Mouse (Mus musculus): ENCODE measurements around the gene Hmcn2. TPM values are rescaled to one million over a fixed set of nuclear protein-coding genes. Genes with fewer than 3 reads are reported as not detected.
A peak's percentile ranks its signal among the peaks of the same experiment; 100 is the strongest.

The Hmcn2 gene
- polyA plus RNA-seq, 1 experiment from 2014 or later = 0.22 TPM

DNA sequence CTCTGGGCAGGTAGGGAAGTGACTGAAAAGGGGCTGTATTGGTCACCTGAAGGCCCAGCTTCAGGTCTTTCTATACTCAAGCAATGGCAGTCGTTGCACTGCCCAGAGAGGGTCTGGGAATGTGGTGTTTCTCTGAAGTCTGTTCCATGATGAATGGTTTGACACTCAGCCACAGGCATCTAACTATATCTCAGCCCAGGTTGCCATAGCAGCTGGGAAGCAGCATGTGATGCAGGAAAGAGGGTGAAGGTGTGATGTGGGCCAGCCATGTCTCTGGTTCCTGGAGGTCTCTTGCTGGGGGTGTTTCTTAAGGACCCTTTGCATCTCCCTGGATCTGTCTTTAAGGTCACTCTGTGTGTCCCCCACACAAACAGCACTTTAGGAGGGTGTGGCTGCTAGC, 181.9 kb downstream of the Hmcn2 start:
- no peaks in the 10 kb centered on the region; the same call in 1 of the 2 replicates for H3K9me3 ChIP-seq (replicated peaks)
- H3K4me3 ChIP-seq (replicated peaks) = no peak overlapping the region
- ATAC-seq (replicated peaks; ENCODE audit: low FRiP score) = no peak
- no peak overlapping the region for H3K4me2 ChIP-seq
- H3K27me3 ChIP-seq = peaks cover 19% of the 10 kb centered on the region; the same call in 1 of the 2 replicates
- WGBS = 25% methylated on average over 1 of the region's 1 CpGs
- no peak overlapping the region for H3K27ac ChIP-seq
- no peak overlapping the region for H3K9ac ChIP-seq
- H3K4me1 ChIP-seq = peaks cover 76% of the 10 kb centered on the region
- no peaks in the 10 kb centered on the region for H3K36me3 ChIP-seq

- no peak overlapping the region for H3K4me3 ChIP-seq (replicated peaks)
- no peaks in the 10 kb centered on the region; the same call in 1 of the 2 replicates for H3K9me3 ChIP-seq (replicated peaks)
- WGBS = 52% methylated on average over 7 of the region's 7 CpGs
- no peaks in the 10 kb centered on the region for H3K36me3 ChIP-seq
- no peak for ATAC-seq (replicated peaks; ENCODE audit: low FRiP score)
- H3K4me2 ChIP-seq = no peak overlapping the region
- H3K9ac ChIP-seq = no peak overlapping the region
- H3K27ac ChIP-seq = no peak overlapping the region
- peaks cover 19% of the 10 kb centered on the region; the same call in 1 of the 2 replicates for H3K27me3 ChIP-seq
- H3K4me1 ChIP-seq = peaks cover 83% of the 10 kb centered on the region
Observed at GRCm38 (mm10) chr2:31497113-31497512, 182.9 kb downstream of the Hmcn2 start.

- no peak overlapping the region for H3K9ac ChIP-seq
- H3K27me3 ChIP-seq = peaks cover 22% of the 10 kb centered on the region; the same call in 1 of the 2 replicates
- H3K4me3 ChIP-seq (replicated peaks) = no peak overlapping the region
- no peaks in the 10 kb centered on the region for H3K9me3 ChIP-seq (replicated peaks)
- WGBS = 58% methylated on average over 19 of the region's 19 CpGs
- H3K27ac ChIP-seq = no peak overlapping the region
- H3K36me3 ChIP-seq = no peaks in the 10 kb centered on the region
- H3K4me1 ChIP-seq = peaks cover 88% of the 10 kb centered on the region
- no peak overlapping the region for H3K4me2 ChIP-seq
- ATAC-seq (replicated peaks; ENCODE audit: low FRiP score) = no peak
Observed at GRCm38 (mm10) chr2:31497635-31498034, 183.4 kb downstream of the Hmcn2 start.

- Histone ChIP-seq H3K4me1 (peaks cover 70% of the 10 kb centered on the region), H3K36me3 (no peaks in the 10 kb centered on the region), H3K4me2 (0 out of 2 replicates have a peak overlapping the region, but pooled peaks have one; percentile 5), H3K9me3 (replicated peaks) (no peaks in the 10 kb centered on the region), H3K9ac (no peak overlapping the region), H3K4me3 (replicated peaks) (no peak overlapping the region), H3K27me3 (peaks cover 37% of the 10 kb centered on the region; the same call in 1 of the 2 replicates), H3K27ac (no peak overlapping the region)
- no peak for ATAC-seq (replicated peaks; ENCODE audit: low FRiP score)
- 29% methylated on average over 21 of the region's 21 CpGs for WGBS
Observed at GRCm38 (mm10) chr2:31499327-31500291, 185.4 kb downstream of the Hmcn2 start.

DNA sequence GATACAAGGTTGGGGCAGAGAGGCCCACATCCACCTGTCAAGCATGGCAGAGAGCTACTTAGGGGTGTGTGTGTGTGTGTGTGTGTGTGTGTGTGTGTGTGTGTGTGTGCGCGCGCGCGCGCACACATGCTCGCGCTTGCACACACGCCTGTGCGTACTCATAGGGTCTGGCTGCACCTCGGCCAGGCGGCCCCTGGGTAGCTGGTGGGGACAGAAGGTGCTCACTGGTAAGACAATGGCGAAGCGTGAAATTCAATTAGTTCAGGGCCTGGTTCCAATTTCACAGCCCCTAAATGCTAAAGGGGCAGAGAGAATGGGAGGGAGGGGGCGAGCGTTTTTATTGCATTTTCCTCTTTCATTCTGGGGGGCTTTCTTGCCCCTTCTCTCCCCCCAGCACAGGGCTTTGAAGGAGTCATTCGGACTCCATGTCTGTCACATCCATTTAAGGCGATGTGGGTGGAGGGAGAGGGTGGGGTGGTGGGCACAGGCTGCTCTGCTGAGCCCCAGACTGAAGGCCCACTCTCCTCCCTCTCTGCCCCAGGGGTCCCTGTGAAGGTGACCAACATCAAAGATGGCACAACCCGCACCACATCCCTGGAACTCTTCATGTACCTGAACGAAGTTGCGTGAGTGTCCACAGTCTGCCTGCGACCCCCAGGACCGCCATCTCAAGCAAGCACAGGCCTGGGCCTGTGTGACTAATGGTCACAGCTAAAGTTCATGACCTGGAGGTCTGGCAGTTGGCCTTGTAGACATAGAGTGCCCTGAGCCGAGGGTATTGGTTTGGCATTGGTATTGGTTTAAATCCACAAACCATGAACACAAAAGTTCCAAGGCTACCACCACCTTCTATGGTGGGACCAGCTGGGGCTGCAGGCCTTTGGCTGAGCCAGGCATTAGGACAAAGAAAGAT, 186.3 kb downstream of the Hmcn2 start:
- Histone ChIP-seq H3K4me1 (peaks cover 67% of the 10 kb centered on the region), H3K27me3 (peaks cover 41% of the 10 kb centered on the region; the same call in 1 of the 2 replicates), H3K4me2 (no peak overlapping the region), H3K4me3 (replicated peaks) (no peak overlapping the region), H3K9ac (no peak overlapping the region), H3K9me3 (replicated peaks) (no peaks in the 10 kb centered on the region), H3K36me3 (no peaks in the 10 kb centered on the region), H3K27ac (no peak overlapping the region)
- WGBS = 65% methylated on average over 24 of the region's 24 CpGs
- no peak for ATAC-seq (replicated peaks; ENCODE audit: low FRiP score)

GRCm38 (mm10) chr2:31501448-31502130, 187.4 kb downstream of the Hmcn2 start:
- Histone ChIP-seq H3K9me3 (replicated peaks) (no peaks in the 10 kb centered on the region), H3K36me3 (no peaks in the 10 kb centered on the region), H3K4me1 (peaks cover 61% of the 10 kb centered on the region), H3K27me3 (peaks cover 41% of the 10 kb centered on the region; the same call in 1 of the 2 replicates), H3K27ac (no peak overlapping the region), H3K9ac (no peak overlapping the region), H3K4me2 (no peak overlapping the region), H3K4me3 (replicated peaks) (no peak overlapping the region)
- no peak for ATAC-seq (replicated peaks; ENCODE audit: low FRiP score)
- 46% methylated on average over 20 of the region's 20 CpGs for WGBS

DNA sequence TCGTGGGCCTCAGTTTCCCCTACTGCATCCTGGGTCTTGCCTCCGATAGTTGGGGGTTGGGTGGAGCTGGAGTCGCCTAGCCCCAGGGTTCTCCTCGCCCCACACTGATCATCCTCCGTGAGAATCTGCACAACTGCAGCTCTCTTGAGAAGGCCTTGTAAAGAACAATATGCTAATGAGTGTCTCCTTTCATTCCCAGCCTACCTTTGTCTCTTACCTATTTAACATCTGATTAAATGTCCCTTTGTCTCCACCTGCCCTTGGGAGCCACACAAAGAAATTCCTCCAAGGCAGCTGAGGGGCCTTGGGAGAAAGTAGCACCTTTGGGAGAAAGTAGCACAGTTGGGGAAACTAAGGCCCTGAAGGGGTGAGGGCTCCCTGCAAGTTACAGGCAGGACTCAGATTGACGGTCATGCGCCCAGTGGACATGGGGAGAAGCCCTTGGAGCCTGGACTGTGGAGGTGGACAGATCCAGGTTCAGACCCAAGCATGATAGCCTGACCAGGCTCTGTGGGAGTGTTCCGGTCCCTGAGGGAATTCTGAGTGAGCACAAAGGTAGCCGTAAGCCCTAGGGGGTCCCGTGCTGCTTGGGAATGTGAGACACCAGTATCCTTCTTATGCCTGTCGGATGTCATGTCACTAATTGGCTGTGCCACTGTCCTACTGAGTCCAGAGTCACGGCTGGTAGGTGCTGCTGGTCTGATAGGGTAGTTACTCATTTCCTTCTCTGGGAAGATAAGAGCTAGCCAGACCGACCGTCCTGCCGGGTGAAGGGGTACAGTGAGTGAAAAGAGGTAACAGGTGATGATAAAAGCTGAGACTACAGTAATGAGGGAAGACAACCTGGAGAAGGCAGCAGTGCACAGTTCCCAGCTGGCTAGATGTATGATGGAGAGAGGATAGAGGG, 188.7 kb downstream of the Hmcn2 start:
- Histone ChIP-seq H3K4me3 (replicated peaks) (no peak overlapping the region), H3K27ac (no peak overlapping the region), H3K36me3 (no peaks in the 10 kb centered on the region), H3K27me3 (peaks cover 41% of the 10 kb centered on the region; the same call in 1 of the 2 replicates), H3K9ac (no peak overlapping the region), H3K4me1 (peaks cover 48% of the 10 kb centered on the region), H3K9me3 (replicated peaks) (no peaks in the 10 kb centered on the region), H3K4me2 (no peak overlapping the region)
- no peak for ATAC-seq (replicated peaks; ENCODE audit: low FRiP score)
- WGBS = 64% methylated on average over 15 of the region's 15 CpGs

- Histone ChIP-seq H3K27me3 (peaks cover 27% of the 10 kb centered on the region; the same call in 1 of the 2 replicates), H3K9me3 (replicated peaks) (no peaks in the 10 kb centered on the region), H3K9ac (no peak overlapping the region), H3K4me1 (peaks cover 23% of the 10 kb centered on the region), H3K4me3 (replicated peaks) (no peak overlapping the region), H3K4me2 (no peak overlapping the region), H3K36me3 (no peaks in the 10 kb centered on the region), H3K27ac (no peak overlapping the region)
- WGBS = 24% methylated on average over 11 of the region's 11 CpGs
- no peak for ATAC-seq (replicated peaks; ENCODE audit: low FRiP score)
Observed at GRCm38 (mm10) chr2:31505472-31505871, 191.3 kb downstream of the Hmcn2 start.

- Histone ChIP-seq H3K9ac (no peak overlapping the region), H3K27ac (no peak overlapping the region), H3K4me3 (replicated peaks) (no peak overlapping the region), H3K4me2 (no peak overlapping the region), H3K27me3 (peaks cover 7% of the 10 kb centered on the region; the same call in 1 of the 2 replicates), H3K4me1 (peaks cover 27% of the 10 kb centered on the region), H3K9me3 (replicated peaks) (no peaks in the 10 kb centered on the region), H3K36me3 (no peaks in the 10 kb centered on the region)
- no peak for ATAC-seq (replicated peaks; ENCODE audit: low FRiP score)
- WGBS = 98% methylated on average over 6 of the region's 6 CpGs
Observed at GRCm38 (mm10) chr2:31508851-31509250, 194.6 kb downstream of the Hmcn2 start.

All from kidney, embryonic 15.5 days (tissue).